Mouse (Mus musculus) CD8-positive naive resting alpha-beta T cell, adult 2 months (primary cell): ENCODE measurements around the gene Cryba4.

ENCODE experiments used
- DNase-seq, 2 experiments: peaks; one replicate each; pipeline ENCODE4 v3.0.0; 2022; ENCODE audit warnings: low read depth in 2 of 2, low spot score in 2 of 2

Gene Cryba4

DNA sequence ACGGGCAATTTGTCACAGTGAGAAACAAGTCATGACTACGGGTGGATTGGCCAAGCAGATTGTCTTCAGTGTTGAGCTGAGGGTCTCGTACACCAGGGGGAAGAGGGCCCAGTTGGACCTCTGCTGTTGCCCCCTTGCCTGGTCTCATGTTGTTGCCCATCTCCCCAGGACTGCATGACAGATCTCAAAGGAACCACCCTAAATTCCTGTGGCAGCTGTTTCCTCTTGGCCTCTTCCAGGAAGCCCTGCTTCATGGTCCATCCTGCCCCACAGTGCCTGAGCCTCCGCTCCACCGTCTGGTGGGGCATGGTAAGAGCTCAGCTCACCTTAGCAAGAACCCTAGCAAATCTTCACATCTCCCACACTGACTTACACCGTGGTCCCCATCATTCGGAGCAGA, 40.4 kb downstream of the Cryba4 start:
- no peak for DNase-seq

DNA sequence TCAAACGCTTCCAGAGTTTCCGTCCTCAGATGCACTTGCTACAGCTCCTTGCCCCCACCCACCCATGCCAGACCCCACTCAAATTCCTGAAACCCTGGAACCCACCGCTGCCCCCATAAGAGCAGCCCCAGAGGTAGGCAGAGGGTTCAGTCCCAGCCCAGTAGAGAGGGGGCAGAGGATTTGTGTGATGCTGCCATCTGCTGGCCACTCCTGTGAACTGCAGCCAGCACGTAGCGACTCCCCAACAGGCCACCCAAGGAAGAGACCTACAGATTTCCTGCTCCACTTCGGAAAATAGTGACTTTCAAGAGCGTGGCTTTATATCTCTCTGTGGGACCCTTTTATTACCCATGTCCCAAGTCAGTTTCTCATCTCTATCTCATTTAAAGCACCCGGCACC, 42.2 kb downstream of the Cryba4 start:
- peak; percentile 40 to 61 for DNase-seq

DNA sequence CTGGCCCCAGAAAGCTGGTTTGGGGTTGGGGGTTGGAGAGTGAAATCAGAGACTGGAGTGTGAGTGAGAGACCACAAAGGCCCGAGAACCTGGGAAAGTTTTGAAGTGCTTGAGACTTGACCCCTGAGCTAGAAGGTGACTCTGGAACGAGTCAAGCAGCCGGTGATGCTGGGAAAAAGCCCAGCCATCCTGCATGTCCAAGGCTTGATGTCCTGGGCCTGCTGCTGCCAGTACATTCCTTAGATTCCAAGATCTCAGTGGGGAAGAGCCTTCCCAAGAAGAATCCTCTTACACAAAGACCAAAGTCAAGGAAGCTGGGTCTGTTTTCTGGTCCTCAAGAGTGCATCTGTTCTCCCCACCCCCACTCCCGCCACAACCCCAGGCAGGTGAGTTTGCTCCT, 44.0 kb downstream of the Cryba4 start:
- DNase-seq, result no peak

DNA sequence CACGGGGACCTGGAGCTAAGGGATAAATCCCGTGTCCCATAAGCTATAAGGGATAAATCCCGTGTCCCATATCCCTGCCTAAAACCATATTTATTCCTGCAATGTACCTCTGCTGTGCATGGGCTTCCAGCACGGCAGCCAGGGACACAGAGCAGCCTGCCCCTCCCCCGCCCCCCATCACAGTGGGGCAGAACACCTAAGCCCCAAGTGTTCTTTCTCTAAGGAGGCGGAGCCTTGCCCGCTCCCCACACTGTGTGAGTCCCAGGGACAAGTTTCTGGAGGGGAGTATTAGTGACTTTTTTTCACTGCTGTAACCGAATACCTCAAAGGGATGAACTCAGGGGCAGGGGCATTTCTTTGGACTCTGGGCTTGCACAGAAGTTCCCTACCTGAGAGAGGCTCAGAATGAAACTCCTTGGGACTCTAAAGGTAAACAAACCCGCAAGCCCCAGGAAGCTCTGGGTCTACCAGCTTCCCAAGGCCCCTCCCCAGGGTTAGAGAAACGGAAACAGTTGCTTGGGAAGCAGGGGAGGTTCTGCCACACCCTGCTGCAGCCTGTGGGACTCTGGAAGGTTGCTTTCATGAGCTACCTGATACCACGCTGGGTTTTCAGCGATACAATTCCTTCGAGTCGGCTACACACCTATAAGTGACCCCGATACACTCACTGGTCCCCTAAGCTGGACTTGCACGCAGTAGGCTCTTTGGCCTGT, 45.6 kb downstream of the Cryba4 start:
- DNase-seq, result no peak

- DNase-seq, result no peak
Measured at GRCm38 (mm10) chr5:112199656-112200055, 52.7 kb downstream of the Cryba4 start.
